Mouse (Mus musculus) thymus, postnatal 4 days (tissue): ENCODE data around the gene Sox15.

Experiments used
- DNase-seq: peaks from one replicate; pipeline ENCODE4 v3.0.0; 2021

Gene Sox15

GRCm38 (mm10) chr11:69703814-69704612 is 48.9 kb downstream of the Sox15 start:
- no peak for DNase-seq

DNA sequence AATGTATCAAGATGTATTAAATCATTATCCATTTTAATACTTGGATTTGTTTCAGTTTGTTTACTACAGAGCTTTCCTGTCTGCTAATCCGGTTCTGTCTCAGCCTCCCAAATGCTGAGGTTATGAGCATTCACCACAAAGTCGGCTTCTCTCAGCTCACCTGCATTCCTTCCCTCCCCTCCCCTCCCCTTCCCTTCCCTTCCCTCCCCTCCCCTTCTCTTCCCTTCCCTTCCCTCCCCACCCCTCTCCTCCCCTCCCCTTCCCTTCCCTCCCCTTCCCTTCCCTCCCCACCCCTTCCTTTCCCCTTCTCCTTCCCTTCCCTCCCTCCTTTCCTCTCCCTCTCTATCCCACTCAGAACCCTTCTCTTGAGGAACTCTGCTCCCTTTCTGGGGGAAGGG is 49.5 kb downstream of the Sox15 start:
- no peak for DNase-seq
